Mouse (Mus musculus) midbrain, embryonic 13.5 days (tissue): ENCODE results near the gene Fbxw13. TPM values are rescaled to one million over a fixed set of nuclear protein-coding genes. Genes with fewer than 3 reads are reported as not detected.

Experiments
- polyA plus RNA-seq: library from polyadenylated mRNA; unstranded; fragments of >200 nt; fragmentation: Nextera tagmentation; extraction: Ambion mirVana; gene quantifications from 2 replicates; pipeline ENCODE4 v1.2.1, GENCODE M21; 2015

Fbxw13 gene
- polyA plus RNA-seq, 1 experiment from 2014 or later, result not detected

Other genes with a start within 250 kb of the Fbxw13 start
- 1.7 and 1.8 TPM in 2 replicates for gene Col7a1, start 242.4 kb downstream of the Fbxw13 start, polyA plus RNA-seq
- not detected in 2 replicates for gene Ucn2, start 210.0 kb downstream of the Fbxw13 start, polyA plus RNA-seq
- 24.4 and 30.6 TPM in 2 replicates for gene Pfkfb4, start 204.2 kb downstream of the Fbxw13 start, polyA plus RNA-seq
- gene Shisa5, start 157.4 kb downstream of the Fbxw13 start, polyA plus RNA-seq, result 43.7 and 44.3 TPM in 2 replicates
- gene Trex1, start 136.2 kb downstream of the Fbxw13 start, polyA plus RNA-seq, result 13.6 and 14.5 TPM in 2 replicates
- 31.0 and 31.7 TPM in 2 replicates for gene Atrip, start 121.9 kb downstream of the Fbxw13 start, polyA plus RNA-seq
- gene Ccdc51, start 113.5 kb downstream of the Fbxw13 start, polyA plus RNA-seq, result 12.8 and 14.6 TPM in 2 replicates
- 724 and 757 TPM in 2 replicates for gene Tma7, start 113.4 kb downstream of the Fbxw13 start, polyA plus RNA-seq
- 28.2 and 33.3 TPM in 2 replicates for gene Plxnb1, start 100.6 kb downstream of the Fbxw13 start, polyA plus RNA-seq
- gene Fbxw21, start 33.9 kb downstream of the Fbxw13 start, polyA plus RNA-seq, result not detected in 2 replicates
- gene Fbxw20, start 38.8 kb upstream of the Fbxw13 start, polyA plus RNA-seq, result not detected in 2 replicates
- not detected in 2 replicates for gene Fbxw14, start 91.7 kb upstream of the Fbxw13 start, polyA plus RNA-seq
- not detected in 2 replicates for gene Fbxw28, start 143.7 kb upstream of the Fbxw13 start, polyA plus RNA-seq
- gene Fbxw22, start 208.3 kb upstream of the Fbxw13 start, polyA plus RNA-seq, result not detected in 2 replicates